Mouse (Mus musculus): ENCODE measurements around the gene Gm13696. TPM values are rescaled to one million over a fixed set of nuclear protein-coding genes. Genes with fewer than 3 reads are reported as not detected.

Gm13696 gene
- polyA plus RNA-seq, 1 experiment from 2014 or later, result not detected

Other genes with a start within 250 kb of the Gm13696 start
- gene Itgav, start 248.7 kb upstream of the Gm13696 start, polyA plus RNA-seq (2015; fragmentation: Nextera tagmentation; extraction: Ambion mirVana), result 13.9 and 18.1 TPM in 2 replicates
- gene Fam171b, start 160.5 kb upstream of the Gm13696 start, polyA plus RNA-seq (2015; fragmentation: Nextera tagmentation; extraction: Ambion mirVana), result 0.32 and 0.59 TPM in 2 replicates
- not detected in 2 replicates for gene Zswim2, start 31.9 kb upstream of the Gm13696 start, polyA plus RNA-seq (2015; fragmentation: Nextera tagmentation; extraction: Ambion mirVana)
- not detected in 2 replicates for gene Gm13698, start 17.4 kb upstream of the Gm13696 start, polyA plus RNA-seq (2015; fragmentation: Nextera tagmentation; extraction: Ambion mirVana)
- not detected in 2 replicates for gene Gm13693, start 11.6 kb upstream of the Gm13696 start, polyA plus RNA-seq (2015; fragmentation: Nextera tagmentation; extraction: Ambion mirVana)
- not detected in 2 replicates for gene Gm13695, start 5.8 kb upstream of the Gm13696 start, polyA plus RNA-seq (2015; fragmentation: Nextera tagmentation; extraction: Ambion mirVana)
- gene Gm13694, start 5.8 kb downstream of the Gm13696 start, polyA plus RNA-seq (2015; fragmentation: Nextera tagmentation; extraction: Ambion mirVana), result not detected in 2 replicates
- gene Gm13697, start 11.6 kb downstream of the Gm13696 start, polyA plus RNA-seq (2015; fragmentation: Nextera tagmentation; extraction: Ambion mirVana), result not detected in 2 replicates
- gene Gm13691, start 17.4 kb downstream of the Gm13696 start, polyA plus RNA-seq (2015; fragmentation: Nextera tagmentation; extraction: Ambion mirVana), result not detected in 2 replicates